Mouse (Mus musculus): ENCODE results near the gene Rfx4. TPM values are rescaled to one million over a fixed set of nuclear protein-coding genes. Genes with fewer than 3 reads are reported as not detected.

The Rfx4 gene
- total RNA-seq, 1 experiment from 2014 or later, result 0.63 TPM

DNA sequence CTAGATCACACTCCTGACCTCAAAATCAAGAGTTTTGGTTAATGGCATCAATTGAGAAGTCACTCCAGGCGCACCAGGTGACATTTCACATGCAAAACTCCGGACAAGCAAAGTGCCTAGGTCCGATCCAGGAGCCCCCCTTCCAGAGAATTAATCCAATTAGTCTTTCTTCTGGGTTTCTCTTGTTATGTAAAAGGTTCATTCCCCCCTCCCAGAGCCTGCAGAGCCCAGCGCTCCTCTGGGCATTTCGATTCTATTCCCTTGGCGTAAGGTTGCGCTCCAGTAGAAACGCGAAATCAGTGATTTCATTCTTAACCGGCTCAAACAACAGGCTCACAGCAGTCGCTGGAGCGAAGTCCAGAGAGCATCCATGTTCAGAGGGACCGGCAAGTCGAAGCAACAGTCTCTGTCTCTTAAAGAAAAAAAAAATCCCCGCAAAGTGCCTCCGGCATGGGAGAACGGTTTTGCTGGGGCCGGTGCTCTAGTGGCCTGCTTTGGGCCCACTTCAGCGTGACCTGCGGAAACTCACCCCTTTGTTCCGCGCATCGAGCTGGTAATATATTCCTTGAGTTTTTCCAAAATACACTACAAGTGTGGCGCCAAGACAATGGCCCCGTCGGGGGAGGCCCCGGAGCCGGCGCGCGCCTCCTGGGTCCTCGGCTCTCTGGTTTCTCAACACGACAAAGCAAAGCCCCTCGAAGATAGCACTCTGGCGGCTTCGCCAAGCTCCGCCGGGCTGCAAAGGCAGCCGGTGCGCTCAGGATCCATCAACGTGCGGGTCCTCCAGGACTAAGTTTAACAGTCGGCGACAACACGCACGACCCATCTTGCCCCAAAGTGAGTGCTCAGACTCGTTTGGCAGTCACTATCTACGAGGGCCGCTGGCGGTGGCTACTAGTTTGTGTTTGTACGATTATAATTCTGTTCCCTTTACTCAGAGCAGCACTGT lies 2.9 kb downstream of the Rfx4 start:
- DNase-seq, result no peak

DNA sequence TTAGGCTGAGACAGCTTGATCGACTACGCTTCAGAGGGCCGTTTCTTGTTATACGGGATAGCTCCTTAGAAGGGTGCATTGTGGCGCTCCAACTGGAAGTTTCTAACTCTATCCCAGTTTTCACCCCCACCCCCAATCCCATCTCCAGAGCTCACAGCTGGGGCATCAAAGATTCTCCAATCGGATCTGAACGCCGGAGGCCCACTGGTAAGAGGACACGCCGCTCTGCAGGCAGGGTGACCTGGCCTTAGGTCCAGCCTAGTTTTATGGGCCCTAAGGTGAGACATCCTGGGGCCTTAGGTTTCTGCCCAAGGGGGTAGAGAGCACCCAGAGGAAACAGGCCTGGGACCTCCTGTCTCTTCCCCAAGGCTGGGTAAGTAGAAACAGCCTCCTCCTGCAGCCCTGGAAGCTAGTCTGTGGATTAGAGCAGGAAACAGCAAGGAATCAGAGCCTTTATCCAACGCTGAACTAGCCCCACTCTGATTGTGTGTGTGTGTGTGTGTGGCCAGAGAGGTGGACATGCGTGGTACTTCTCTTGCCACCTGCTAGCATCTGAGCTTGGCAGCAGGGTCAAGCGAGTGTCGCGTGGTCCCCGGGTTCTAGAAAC lies 3.8 kb downstream of the Rfx4 start:
- no peak for DNase-seq

DNA sequence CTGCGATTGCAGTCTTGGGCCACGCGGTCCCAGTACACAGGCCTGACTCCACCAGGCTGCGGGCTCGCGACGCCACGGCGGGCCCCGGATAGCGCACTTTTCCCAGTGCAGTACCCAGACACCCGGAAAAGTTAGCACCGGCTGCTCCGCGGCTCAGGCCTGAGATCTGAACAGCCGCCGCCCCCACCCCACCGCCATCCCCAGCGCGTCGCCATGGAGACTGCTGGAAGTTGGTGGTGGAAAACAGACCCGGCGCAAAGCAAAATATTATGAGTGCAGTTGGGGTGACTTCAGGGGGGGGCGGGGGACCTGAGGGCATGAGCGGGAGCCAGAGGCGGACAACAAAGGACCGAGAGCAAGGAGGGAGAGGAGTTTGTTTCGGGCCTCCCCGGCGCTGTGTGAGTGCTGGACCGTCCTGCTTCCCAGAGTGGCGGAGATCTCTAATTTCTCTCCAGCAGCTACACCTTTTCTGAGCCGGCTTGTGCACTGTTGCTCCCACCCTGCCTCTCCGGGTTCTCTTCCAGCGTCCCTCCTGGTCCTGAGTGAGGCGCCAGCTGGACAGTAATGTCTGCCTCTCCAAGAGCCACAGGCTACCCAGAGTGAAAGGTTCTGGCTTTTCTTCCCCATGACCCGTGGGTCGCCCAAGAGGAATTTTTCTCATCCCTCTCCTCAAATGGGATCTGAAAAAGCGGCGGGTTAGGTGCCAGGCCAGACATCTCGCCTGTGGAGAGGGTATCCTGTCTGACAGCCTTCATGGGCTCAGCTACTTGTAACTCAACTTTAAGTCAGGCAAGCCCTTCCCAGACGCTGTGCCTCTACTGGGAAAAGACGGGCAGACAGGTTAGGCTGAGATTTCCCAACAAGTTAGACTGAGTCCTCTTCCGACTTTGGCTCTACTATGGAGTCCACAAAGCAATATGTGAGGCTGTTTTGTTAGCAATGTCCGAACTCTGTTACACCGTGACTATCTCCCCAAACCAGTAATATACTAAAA lies 4.6 kb downstream of the Rfx4 start:
- peak; percentile 33 for DNase-seq

DNA sequence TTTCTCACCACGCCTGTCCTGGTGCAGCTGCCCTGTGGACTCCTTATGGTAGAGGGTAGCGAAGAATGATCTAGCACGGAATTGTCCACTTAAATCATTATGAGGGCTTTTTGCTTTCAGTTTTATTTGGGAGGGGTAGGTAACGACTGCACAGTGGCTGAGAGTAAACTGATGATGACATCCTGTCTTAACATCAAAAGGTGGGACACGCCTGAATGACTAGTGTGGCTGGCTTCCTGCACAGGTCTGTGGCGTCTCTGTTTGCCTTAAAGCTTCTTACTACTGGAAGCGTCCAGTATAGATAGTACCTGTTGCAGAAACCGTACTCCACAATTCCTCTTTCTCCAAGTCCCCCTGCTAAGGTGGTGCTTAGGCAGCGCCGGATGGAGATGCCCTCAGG lies 12.9 kb downstream of the Rfx4 start:
- no peak for DNase-seq

DNA sequence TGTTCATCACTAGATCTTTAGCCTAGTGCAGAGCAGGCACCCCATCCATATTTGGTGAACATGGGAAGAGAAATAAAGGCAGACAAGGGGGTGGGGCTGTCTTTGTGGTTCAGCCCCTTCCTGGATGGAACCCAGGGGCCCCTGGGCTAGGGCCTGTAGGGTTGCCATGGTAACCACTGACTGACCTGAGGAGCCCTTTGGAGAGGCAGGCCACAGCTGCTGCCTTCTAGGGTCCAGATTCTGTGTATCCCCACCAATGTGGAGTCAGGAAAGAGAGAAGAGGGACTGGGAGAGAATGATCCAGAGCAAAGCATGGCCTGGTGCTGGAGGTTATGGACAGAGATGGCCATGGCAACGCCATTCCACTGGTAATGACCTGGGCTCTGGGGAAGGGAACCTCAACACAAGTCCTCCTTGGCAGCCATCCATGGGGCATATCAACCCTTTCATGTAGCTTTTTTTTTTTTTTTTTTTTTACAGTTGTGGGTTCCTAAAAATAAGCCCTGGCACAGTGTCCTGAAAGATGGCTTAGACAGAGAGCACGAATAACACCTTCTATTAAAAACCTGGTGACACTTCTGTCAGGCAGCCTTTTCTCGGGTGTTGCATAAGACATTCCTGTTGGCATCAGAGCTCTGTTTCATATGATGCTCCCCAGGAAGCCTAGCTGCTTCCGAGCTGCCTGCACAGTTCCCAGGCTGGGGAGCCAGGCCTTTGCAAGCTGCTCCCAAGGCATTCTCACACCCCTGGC lies 16.7 kb downstream of the Rfx4 start:
- no peak for DNase-seq

DNA sequence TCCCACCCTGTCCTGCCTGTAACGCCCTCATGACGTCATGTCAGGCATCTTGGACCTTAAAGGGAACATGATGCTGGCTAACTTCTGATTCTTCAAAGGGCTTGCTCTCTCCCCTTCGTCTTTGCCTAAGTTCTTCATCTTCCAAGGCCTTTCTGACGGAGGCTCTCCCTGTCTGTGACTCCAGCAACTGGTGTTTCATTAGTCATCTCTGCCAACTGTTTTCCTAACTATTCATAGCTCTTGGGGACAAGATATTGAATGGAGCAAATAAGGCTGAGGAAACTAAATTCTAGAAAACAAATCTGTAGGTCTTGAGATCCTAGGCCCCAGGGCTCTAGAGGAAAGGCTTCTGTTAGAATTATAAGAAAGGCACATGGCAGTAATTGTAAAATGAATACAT lies 18.0 kb downstream of the Rfx4 start:
- DNase-seq, result no peak

DNA sequence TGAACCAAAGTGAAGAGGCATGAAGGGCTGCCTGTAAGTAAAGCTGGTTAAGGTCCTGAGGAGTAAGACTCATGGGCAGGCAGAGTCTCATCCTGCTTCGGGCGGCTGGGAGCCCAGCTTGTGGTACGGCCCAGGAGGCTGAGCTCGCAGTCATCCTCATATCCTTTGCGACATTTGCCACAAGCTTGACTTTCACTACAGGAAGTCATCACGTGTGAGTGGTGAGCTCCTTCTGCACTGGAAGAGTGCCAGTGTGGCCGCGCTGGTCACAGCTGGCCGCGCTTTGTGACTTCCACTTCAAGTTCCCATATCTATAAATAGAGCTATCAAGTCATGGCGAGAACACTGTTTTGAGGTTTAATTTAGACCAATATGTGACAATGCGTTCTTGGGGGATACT lies 18.7 kb downstream of the Rfx4 start:
- DNase-seq, result peak; percentile 60

DNA sequence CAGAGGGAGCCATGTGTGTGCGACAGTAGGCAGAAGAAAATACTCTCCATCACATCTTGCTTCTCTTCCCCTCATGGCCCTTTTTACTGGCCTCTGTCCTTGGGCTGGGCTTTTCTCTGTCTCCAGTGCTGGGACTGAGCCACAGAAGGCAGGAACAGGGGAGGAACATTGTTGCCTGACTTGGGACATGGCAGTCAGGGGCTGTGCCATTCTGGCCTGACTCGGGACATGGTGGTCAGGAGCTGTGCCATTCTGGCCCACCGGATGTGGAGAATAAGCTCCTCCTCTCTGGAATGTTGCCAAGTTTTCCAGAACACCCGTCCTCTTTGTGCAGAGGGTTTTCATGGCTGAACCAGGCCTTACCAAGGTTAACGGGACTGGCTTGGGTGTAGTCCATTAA lies 21.2 kb downstream of the Rfx4 start:
- no peak for DNase-seq

DNA sequence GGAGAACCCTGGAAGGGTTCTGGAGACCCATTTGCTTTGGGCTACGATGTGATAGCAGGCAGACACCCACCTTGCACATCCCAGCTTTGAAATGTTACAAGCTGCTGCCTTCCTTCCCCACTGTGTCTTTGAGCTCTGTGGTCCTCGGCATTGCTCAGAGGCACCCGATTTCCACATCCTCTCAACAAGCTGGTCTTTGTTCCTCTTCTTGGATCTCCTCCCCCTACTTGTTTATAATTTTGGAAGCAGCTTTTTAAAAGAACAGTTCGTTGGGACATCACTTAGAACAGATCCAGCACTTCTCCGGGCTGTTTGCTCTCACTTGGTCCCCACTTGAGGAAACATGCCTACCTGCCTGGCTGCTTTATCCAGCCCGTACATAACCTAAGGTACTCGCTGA lies 22.1 kb downstream of the Rfx4 start:
- no peak for DNase-seq

DNA sequence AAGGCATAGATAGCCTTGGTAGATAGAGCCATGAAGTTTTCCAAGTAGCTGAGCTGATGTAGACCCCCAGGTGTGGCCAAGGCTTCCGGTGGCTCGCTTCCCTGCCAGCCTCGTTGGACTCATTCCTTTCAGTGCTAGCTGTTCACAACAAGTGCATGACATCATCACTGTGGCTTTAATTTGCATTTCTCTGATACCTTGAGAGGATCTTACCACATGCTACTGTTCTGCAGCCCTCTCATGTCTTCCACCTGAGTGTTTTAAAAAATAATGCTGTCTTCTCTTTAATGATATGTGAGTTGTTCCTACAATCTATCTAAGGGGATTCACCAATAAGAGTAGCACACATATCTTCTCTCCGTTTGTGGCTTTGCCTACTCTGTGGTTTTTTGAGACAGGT lies 25.0 kb downstream of the Rfx4 start:
- no peak for DNase-seq

DNA sequence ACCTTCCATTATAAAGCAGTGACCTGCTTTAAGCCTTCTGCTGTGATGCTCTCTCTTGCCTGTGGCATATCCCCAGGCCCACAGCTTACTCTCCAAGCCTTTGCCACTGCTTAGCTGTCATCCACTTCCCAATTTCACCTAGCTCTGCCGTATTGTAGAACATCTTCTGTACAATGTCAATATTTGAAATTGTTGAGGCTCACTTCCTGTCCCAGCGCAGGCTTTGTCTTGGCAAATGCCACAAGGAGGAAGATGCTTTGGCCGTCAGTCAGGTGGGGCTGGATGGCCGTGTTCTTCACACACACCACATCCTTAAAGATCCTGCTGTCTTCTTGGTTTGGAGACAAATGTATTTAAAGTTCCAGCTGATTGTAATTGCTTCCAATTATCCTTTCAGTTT lies 29.5 kb downstream of the Rfx4 start:
- no peak for DNase-seq

DNA sequence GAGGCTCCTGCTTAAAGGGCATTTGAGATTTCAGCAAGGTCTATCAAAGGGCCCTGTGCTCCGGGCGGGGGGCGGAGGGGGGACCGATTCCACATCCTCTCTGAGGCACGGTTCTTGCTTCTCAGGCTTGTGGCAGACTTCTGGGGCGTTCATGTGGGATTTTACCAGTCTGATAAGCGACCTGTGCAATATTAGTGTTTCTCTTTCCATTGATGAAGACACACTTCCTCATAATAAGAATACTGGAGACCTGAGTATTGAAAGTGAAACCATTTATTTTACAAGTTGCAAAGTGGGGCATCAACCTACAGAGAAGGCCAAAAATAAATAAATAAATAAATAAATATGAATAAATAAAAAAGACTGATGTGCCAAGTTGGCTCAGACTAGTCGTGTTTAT lies 34.5 kb downstream of the Rfx4 start:
- no peak for DNase-seq

DNA sequence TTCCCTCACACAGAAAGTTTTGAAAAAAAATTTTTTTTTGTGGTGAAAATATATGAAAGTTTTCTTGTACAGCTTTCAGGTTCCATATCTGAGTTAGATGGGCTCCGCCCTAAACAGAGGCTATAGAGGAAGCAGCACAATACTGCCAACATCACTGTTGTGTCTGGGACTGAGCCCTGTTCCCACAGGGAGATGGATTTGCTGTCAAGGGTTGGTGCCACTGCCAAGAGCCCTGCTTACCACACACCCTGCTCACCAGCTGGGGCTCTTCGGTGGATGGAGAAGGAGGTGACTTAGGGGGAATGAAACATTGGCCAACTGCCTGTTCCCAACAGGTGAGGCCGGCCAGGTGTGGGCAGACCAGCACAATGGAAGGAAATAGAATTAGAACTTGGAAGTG lies 35.3 kb downstream of the Rfx4 start:
- no peak for DNase-seq

DNA sequence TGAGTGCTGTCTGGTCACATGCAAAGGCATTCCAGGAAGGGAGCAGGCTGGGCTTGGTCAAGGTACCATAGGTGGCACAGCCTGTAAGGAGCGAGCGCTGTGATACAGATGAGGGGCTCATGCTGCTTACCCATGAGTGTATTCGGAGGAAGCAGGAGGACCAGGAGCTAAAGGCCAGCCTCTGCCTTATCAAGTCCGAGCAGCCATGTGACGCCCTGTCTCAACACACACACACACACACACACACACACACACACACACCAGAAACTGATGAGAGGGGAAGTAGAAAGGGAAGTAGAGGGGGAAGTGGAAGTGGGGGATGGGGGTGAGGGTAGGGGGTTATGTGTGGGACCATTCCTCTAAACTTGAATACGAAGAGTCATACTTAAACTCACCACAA lies 45.7 kb downstream of the Rfx4 start:
- DNase-seq, result no peak

DNA sequence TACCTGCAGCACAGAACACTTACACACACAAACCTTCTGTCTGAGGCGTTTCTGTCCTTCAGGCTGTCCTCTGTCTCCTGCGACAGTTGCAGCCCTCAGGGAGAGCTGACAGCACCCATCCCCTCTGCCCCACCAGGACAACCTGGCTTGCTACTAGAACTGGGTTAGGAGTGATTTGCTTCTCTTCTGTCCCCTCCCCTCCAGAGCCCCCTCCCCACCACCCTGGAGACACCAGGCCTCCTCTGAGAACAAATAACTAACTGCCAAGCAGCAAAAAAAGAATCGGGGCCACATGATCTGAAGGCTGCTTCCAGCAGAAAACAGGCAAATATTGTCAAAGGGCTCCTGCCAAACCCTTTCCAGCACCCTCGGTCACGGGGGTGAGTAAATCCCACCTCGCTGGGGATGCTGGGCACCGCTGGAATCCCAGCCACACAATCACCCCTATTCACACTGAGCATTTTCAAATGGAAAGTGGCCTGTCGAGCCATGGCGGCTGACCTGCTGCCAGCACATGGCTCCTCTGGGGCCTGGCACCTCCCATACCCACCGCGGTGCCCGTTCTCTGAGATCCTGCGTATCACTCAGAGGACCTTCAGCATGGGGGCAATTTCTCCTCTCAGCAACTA lies 47.5 kb downstream of the Rfx4 start:
- DNase-seq, result peak; percentile 17

DNA sequence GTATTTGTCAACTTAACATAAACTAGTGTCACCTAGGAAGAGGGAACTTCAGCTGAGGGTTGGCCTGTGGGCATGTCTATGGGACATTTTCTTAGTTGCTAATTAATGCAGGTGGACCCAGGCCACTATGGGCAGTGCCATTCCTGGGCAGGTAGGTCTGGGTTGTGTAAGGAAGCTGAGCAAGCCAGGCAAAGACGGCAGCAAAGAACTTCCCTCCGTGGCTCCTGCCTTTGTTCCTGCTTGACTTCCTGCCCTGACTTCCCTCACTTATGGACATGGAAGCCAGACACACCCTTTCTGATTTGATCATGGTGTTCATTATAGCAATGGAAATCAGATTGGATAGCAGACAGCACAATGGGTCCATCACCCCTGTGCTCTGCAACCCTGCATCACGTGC lies 49.7 kb downstream of the Rfx4 start:
- DNase-seq, result no peak

DNA sequence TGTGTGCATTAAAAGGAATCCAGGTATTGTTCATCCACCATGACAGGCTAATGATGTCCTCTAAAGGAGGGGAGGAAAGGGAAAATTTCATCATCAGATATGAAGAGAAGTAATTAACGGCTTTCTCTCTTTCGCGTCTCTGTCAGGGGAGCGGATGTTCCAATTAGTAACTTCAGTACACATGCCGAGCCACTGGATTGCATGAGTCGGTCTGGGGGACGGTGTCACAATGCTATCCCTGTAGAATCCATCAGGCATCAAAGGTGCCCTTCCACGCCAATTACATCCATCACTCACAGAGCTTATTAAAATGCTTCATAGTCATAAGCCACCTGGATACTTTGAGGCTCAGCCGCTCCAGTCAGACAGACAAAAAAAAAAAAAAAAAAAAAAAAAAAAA lies 51.3 kb downstream of the Rfx4 start:
- no peak for DNase-seq

DNA sequence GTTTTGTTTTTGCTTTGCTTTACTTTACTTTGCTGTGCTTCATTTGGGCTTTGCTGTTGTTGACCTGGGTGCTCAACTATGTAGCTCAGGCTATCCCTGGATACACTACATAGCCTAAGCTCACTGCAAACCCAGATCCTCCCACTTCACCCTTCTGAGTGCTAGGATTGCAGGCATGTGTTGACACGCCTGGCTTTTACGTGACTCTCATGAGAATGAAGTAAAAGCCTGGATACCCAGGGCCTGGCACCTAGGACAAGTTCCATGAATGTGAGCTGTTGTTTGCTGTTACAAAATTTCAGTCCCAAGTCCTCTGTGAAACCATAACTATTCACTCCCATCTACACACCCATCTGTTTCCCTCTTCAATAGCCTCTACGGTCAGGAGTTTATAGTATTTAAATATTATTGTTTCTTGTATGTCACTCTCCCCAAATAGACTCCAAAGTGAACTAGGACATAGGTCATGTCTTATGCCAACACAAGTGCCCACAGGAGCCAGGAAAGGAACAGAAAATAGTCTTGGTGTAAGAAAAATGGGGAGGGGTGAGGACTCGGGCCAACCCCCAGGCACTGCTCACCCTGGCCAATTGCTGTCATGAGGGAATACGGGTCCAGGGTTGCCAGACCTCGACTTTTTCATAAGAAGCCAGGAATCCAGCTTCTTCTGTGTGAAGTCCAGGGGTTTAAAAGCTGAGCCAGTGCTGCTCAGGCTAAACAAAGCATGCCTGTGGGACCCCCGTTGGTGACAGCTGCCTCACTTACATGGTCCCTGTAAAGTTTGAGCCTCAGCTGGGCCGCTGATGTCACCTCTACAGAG lies 54.4 kb downstream of the Rfx4 start:
- DNase-seq, result peak; percentile 66

DNA sequence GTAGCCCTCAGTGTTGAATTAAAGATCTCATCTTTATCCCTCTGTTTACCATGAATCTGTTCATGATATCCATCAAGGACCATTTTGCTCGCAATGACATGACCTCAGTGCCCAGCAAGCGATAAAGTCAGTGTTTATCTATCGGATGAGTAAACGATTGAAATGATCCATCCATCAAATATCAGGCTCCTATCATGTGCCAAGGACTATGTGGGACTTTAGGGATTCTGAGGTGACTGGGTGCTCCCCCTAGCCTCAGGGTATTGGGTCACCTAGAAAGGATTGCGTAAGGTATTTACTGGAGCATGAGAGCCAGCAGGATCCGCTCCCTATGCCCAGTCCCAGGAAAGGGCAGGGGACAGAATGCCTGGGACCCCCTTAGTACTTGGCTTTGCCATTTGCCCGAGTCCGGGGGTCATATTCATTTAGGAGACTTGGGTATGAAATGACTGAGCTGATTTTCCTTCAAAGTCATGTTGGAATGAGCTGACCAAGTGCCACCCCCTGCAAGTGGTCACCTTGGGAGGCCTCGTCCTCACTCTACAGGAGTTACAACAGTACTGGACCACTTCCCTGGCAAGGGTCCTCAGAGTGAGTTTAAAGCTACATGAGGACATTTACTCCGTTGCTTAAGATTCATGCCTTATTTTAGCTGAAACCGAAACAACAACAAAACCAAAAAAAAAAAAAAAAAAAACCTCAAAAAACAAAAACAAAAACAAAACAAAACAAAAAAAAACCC lies 55.5 kb downstream of the Rfx4 start:
- peak; percentile 63 for DNase-seq

DNA sequence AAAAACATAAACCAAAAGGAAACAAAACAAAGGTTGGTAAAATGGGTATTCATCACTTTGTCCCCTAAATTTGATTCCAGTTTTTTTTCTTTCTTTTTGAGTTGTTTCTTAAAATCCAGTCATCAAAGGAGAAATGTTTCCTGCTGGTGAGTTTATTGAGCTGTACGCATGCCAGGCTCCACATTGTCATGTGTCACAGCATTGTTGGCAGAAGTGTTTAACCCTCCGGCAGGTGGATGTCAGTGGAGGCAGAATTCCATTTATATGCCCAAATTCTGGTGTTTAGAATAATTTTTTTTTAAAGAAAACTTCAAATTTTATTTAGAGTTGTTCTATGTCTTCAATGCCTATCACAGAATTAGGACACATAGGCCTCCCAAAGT lies 56.0 kb downstream of the Rfx4 start:
- no peak for DNase-seq
